Mouse (Mus musculus): ENCODE measurements around the gene Olfr57. TPM values are rescaled to one million over a fixed set of nuclear protein-coding genes. Genes with fewer than 3 reads are reported as not detected.
"Not testable (repeated sequence)": the region's sequence is repeated elsewhere in the genome, so short reads cannot be mapped to it uniquely, and the experiment has no call there.

The Olfr57 gene
- not detected in 2 replicates for polyA plus RNA-seq (2012; ENCODE audit: insufficient read depth, insufficient read length, missing spikeins)

DNA sequence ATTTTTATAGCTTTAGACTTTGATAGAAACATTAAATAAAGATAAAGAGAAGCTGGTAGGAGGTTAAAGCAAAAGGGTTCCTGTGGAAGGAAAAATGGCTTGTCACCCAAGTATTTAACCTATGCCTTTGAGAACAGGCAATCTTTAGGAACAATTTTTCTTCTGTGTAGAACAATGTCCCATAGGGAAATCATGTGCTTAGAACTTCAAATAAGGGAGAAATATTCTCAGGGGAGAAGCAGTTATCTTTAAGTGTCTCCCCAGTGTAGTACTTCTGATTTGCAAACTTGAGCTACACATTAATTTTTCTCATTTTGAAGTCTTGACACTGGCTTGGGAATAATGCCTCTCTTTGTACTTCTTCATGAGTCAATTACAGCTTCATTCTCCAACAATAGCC, at the start of gene Olfr57:
Gene Olfr57 (plus strand): TSS at position 301 of the 400 bp plus-strand sequence.
- H3K4me3 ChIP-seq (ENCODE audit: insufficient read depth, low read depth, low read length) = no peak within 1 kb of the TSS
- no peak within 1 kb of the TSS for H3K27ac ChIP-seq (replicated peaks; ENCODE audit: low read depth, low read length)
- no peaks in the 10 kb centered on the region for H3K4me1 ChIP-seq (ENCODE audit: control insufficient read depth, insufficient read depth, insufficient read length, low read length)

DNA sequence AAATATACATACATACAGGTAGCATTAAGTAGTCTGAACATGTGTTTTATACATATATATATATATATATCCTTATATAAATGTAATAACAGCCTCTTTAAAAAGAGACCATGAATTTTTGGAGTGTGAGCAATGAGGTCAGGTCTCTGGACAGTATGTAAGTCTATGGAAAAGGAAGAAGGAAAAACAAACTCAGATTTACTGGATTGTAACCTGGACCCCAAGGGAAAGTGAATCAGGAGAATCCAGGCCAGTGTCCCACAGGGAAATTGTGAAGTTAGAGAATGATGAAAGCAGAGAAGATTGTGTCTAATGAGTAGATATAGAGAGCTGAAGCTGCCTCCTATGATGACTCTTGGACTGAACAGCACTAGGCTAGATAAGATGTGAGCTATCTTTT, 47.8 kb upstream of the Olfr57 start, which contains the start of gene Olfr1352:
Gene Olfr1352 (plus strand): TSS at position 301 of the 400 bp plus-strand sequence.
- no peak within 1 kb of the TSS for H3K4me3 ChIP-seq (ENCODE audit: insufficient read depth, low read depth, low read length)
- H3K4me1 ChIP-seq (ENCODE audit: control insufficient read depth, insufficient read depth, insufficient read length, low read length) = no peaks in the 10 kb centered on the region
- no peak within 1 kb of the TSS for H3K27ac ChIP-seq (replicated peaks; ENCODE audit: low read depth, low read length)

DNA sequence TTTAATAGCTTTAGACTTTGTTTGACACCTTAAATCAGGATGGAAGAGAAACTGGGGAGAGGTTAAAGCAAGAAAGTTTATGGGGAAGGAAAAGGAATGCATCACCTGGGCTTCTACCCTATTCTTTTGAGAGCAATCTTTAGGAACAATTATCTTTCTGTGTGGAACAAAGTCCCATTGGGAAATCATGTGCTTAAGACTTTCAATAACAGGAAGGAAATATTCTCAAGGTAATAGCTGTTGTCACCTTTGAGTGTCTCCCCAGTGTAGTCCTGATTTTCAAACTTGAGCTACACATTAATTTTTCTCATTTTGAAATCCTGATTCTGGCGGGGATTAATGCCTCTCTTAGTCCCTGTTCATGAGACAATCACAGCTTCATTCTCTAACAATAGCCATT, 16.4 kb upstream of the Olfr57 start, which contains the start of gene Olfr1351:
Gene Olfr1351 (plus strand): TSS at position 301 of the 400 bp plus-strand sequence.
- H3K4me3 ChIP-seq (ENCODE audit: insufficient read depth, low read depth, low read length) = no peak within 1 kb of the TSS
- H3K4me1 ChIP-seq (ENCODE audit: control insufficient read depth, insufficient read depth, insufficient read length, low read length) = no peaks in the 10 kb centered on the region
- no peak within 1 kb of the TSS for H3K27ac ChIP-seq (replicated peaks; ENCODE audit: low read depth, low read length)

DNA sequence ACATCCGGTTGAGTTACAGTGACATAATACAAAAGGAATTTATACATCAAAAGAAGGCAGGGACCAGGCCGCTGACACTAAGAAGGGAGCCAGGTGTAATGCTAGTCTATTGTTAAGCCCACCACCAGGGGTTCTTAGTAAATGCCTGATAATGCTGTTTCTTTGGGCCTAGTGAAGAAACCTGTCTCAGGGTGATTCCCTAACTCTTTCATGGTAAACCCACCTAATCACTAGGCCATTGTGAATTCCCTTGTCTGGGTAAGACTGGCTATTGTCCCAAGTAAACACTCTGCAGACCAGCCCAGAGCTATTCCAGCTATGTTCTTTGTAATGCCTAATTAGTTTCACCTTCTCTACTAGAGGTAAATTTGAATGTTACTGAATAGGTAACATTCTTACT, 13.9 kb downstream of the Olfr57 start:
- not testable (repeated sequence) for H3K4me1 ChIP-seq (ENCODE audit: control insufficient read depth, insufficient read depth, insufficient read length, low read length); H3K4me3 ChIP-seq (ENCODE audit: insufficient read depth, low read depth, low read length)

DNA sequence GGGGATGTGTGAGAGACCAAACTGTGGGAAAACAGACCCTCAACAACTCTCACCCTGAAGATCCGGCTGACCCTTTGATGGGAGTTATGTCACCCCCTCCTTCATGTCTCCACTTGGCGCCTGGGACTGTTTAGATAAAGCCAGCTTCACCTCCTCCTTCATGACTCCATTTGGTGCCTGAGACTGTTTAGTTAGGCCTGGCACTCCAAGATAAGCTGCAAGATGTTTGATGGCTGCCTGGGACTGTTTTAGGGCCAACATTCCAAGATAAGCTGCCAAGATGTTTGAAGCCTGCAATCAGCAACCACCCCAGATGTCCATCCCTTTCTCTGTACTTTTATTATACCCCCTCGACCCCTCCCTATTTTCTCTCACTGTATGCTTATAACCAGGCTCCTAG, 28.8 kb downstream of the Olfr57 start:
- H3K4me1 ChIP-seq (ENCODE audit: control insufficient read depth, insufficient read depth, insufficient read length, low read length); H3K27ac ChIP-seq (replicated peaks; ENCODE audit: low read depth, low read length); H3K4me3 ChIP-seq (ENCODE audit: insufficient read depth, low read depth, low read length): not testable (repeated sequence)

More for the DNA sequence above, 13.9 kb downstream of the Olfr57 start:
- not testable (repeated sequence) for H3K27ac ChIP-seq (replicated peaks; ENCODE audit: low read depth, low read length)

Other genes starting within 250 kb of the Olfr57 start
- gene Slc1a6, start 248.2 kb upstream of the Olfr57 start, polyA plus RNA-seq (2012; ENCODE audit: insufficient read depth, insufficient read length, missing spikeins) = not detected in 2 replicates
- not detected in 2 replicates for gene Olfr1356, start 176.6 kb upstream of the Olfr57 start, polyA plus RNA-seq (2012; ENCODE audit: insufficient read depth, insufficient read length, missing spikeins)
- not detected in 2 replicates for gene Olfr1355, start 153.2 kb upstream of the Olfr57 start, polyA plus RNA-seq (2012; ENCODE audit: insufficient read depth, insufficient read length, missing spikeins)
- not detected in 2 replicates for gene Olfr1354, start 115.6 kb upstream of the Olfr57 start, polyA plus RNA-seq (2012; ENCODE audit: insufficient read depth, insufficient read length, missing spikeins)
- gene Olfr8, start 78.1 kb upstream of the Olfr57 start, polyA plus RNA-seq (2012; ENCODE audit: insufficient read depth, insufficient read length, missing spikeins) = not detected in 2 replicates
- not detected in 2 replicates for gene Olfr1353, start 65.4 kb upstream of the Olfr57 start, polyA plus RNA-seq (2012; ENCODE audit: insufficient read depth, insufficient read length, missing spikeins)
- not detected in 2 replicates for gene Olfr1352, start 47.7 kb upstream of the Olfr57 start, polyA plus RNA-seq (2012; ENCODE audit: insufficient read depth, insufficient read length, missing spikeins)
- not detected in 2 replicates for gene Olfr1351, start 16.3 kb upstream of the Olfr57 start, polyA plus RNA-seq (2012; ENCODE audit: insufficient read depth, insufficient read length, missing spikeins)
- gene 2610008E11Rik, start 68.9 kb downstream of the Olfr57 start, polyA plus RNA-seq (2012; ENCODE audit: insufficient read depth, insufficient read length, missing spikeins) = 6.9 and 7.3 TPM in 2 replicates
- not detected in 2 replicates for gene Vmn2r80, start 120.0 kb downstream of the Olfr57 start, polyA plus RNA-seq (2012; ENCODE audit: insufficient read depth, insufficient read length, missing spikeins)
- gene Vmn2r81, start 219.0 kb downstream of the Olfr57 start, polyA plus RNA-seq (2012; ENCODE audit: insufficient read depth, insufficient read length, missing spikeins) = not detected in 2 replicates